Comparison of ENCODE assay signal across 9 mouse cellular contexts in genomic region chr19:6940396-6941351, GRCm38 (mm10). TPM values are rescaled to one million over a fixed set of nuclear protein-coding genes. Genes with fewer than 3 reads are reported as not detected.
DNase-seq lines count a peak whose midpoint lies in the region; ATAC-seq and TF ChIP-seq lines count a peak whose summit lies in the region.
"Had no signal": no experiment of that assay in that cellular context is flagged by ENCODE, and none has a peak within 500 bp of the region (broad histone marks: within the 10 kb centered on the region; RNA-seq: fewer than 3 reads in every experiment).

No protein-coding gene starts in this region.

- H3K27me3 ChIP-seq in embryonic facial prominence, embryonic 15.5 days: peaks cover 7% of the 10 kb centered on the region
- H3K27me3 ChIP-seq in kidney, postnatal 0 days (ENCODE audit: insufficient read depth, low read length): no peaks in the 10 kb centered on the region
- H3K27me3 ChIP-seq in neural tube, embryonic 15.5 days (replicated peaks): peaks cover 18% of the 10 kb centered on the region

- H3K4me3 ChIP-seq in embryonic facial prominence, embryonic 15.5 days (replicated peaks): peak overlapping the region; percentile 93
- H3K4me3 ChIP-seq in kidney, postnatal 0 days (replicated peaks; ENCODE audit: low read depth, low read length): peak overlapping the region; percentile 87
- H3K4me3 ChIP-seq in neural tube, embryonic 15.5 days (replicated peaks): peak overlapping the region; percentile 78

- 0 out of 2 replicates have a peak, but pooled peaks cover 6% of the 10 kb centered on the region for H3K36me3 ChIP-seq in embryonic facial prominence, embryonic 15.5 days
- no peaks in the 10 kb centered on the region for H3K36me3 ChIP-seq in kidney, postnatal 0 days (ENCODE audit: insufficient read depth, low read length)
- peaks cover 8% of the 10 kb centered on the region; the same call in 1 of the 2 replicates for H3K36me3 ChIP-seq in neural tube, embryonic 15.5 days

- H3K4me2 ChIP-seq in embryonic facial prominence, embryonic 15.5 days (replicated peaks): peak overlapping the region; percentile 98
- peak overlapping the region; percentile 99 for H3K4me2 ChIP-seq in kidney, postnatal 0 days (ENCODE audit: low read length)
- H3K4me2 ChIP-seq in neural tube, embryonic 15.5 days: peak overlapping the region; percentile 99

- WGBS in embryonic facial prominence, embryonic 15.5 days: 19% methylated on average over 29 of the region's 29 CpGs
- 23% methylated on average over 23 of the region's 29 CpGs for WGBS in kidney, postnatal 0 days
- WGBS in neural tube, embryonic 15.5 days: 23% methylated on average over 28 of the region's 29 CpGs

- no peaks in the 10 kb centered on the region for H3K9me3 ChIP-seq in embryonic facial prominence, embryonic 15.5 days (replicated peaks)
- H3K9me3 ChIP-seq in kidney, postnatal 0 days (replicated peaks; ENCODE audit: low read length): no peaks in the 10 kb centered on the region
- H3K9me3 ChIP-seq in neural tube, embryonic 15.5 days (replicated peaks): no peaks in the 10 kb centered on the region

- TF ChIP-seq CTCF in kidney, postnatal 0 days (IDR thresholded peaks at IDR 0.05; ENCODE audit: low read depth): no peak

- peaks cover 25% of the 10 kb centered on the region for H3K4me1 ChIP-seq in embryonic facial prominence, embryonic 15.5 days
- H3K4me1 ChIP-seq in kidney, postnatal 0 days (replicated peaks; ENCODE audit: insufficient read depth, low read length): peaks cover 19% of the 10 kb centered on the region
- peaks cover 56% of the 10 kb centered on the region for H3K4me1 ChIP-seq in neural tube, embryonic 15.5 days

- DNase-seq in cerebellum, adult 11 months: peak; percentile 51
- DNase-seq in cerebellum, postnatal 36 days: no peak
- DNase-seq in 416B (ENCODE audit: low read depth): peak; percentile 33
- DNase-seq in kidney, postnatal 0 days (ENCODE audit: low spot score): no peak
- no peak for DNase-seq in gastrocnemius, adult 8-10 months (ENCODE audit: low spot score in 2 of 2)
- DNase-seq in layer of hippocampus, adult 9-10 months (ENCODE audit: low spot score): no peak

- H3K9ac ChIP-seq in embryonic facial prominence, embryonic 15.5 days: peak overlapping the region; percentile 91
- H3K9ac ChIP-seq in kidney, postnatal 0 days (ENCODE audit: low read depth, low read length): peak overlapping the region; percentile 87
- H3K9ac ChIP-seq in neural tube, embryonic 15.5 days (replicated peaks): peak overlapping the region; percentile 97

- H3K27ac ChIP-seq in embryonic facial prominence, embryonic 15.5 days (replicated peaks): peak overlapping the region; percentile 97; the same call in 1 of the 2 replicates
- H3K27ac ChIP-seq in kidney, postnatal 0 days: peak overlapping the region; percentile 94
- peak overlapping the region; percentile 96 for H3K27ac ChIP-seq in neural tube, embryonic 15.5 days (replicated peaks)

- no peak for ATAC-seq in embryonic facial prominence, embryonic 15.5 days (ENCODE audit: insufficient number of reproducible peaks, low FRiP score, low TSS enrichment, low read depth)
- no peak for ATAC-seq in kidney, postnatal 0 days (replicated peaks; ENCODE audit: low FRiP score, low read depth)
- peak; percentile 16; the same call in 1 of the 2 replicates for ATAC-seq in neural tube, embryonic 15.5 days (ENCODE audit: low FRiP score)

RNA-seq across cellular contexts. Expression of gene Bad, which starts 1.0 kb away (rescaled TPM):
- 90.3 and 97.9 TPM in 2 replicates for polyA plus RNA-seq in embryonic facial prominence, embryonic 15.5 days (2015; fragmentation: Nextera tagmentation; extraction: Ambion mirVana)
- 75.8 and 76.5 TPM in 2 replicates for polyA plus RNA-seq in kidney, postnatal 0 days (2015; fragmentation: Nextera tagmentation; extraction: Ambion mirVana)
- polyA plus RNA-seq in neural tube, embryonic 15.5 days (2015; fragmentation: Nextera tagmentation; extraction: Ambion mirVana): 90.8 and 90.9 TPM in 2 replicates
- 10 to 100 TPM in 2 of 4 experiments, 1 to 10 TPM in 2; 8.2 to 11.8 (median 10.6) TPM for total RNA-seq in gastrocnemius, adult 8-10 months (2022)

RNA-seq across cellular contexts. Expression of gene Gpr137, which starts 1.6 kb away (rescaled TPM):
- polyA plus RNA-seq in embryonic facial prominence, embryonic 15.5 days (2015; fragmentation: Nextera tagmentation; extraction: Ambion mirVana): 41.8 and 42.2 TPM in 2 replicates
- 32.6 and 33.1 TPM in 2 replicates for polyA plus RNA-seq in kidney, postnatal 0 days (2015; fragmentation: Nextera tagmentation; extraction: Ambion mirVana)
- 59.8 and 72.3 TPM in 2 replicates for polyA plus RNA-seq in neural tube, embryonic 15.5 days (2015; fragmentation: Nextera tagmentation; extraction: Ambion mirVana)
- total RNA-seq in gastrocnemius, adult 8-10 months (2022): 10 to 100 TPM in 2 of 4 experiments, 1 to 10 TPM in 2; 9.1 to 10.9 (median 10.0) TPM

RNA-seq across cellular contexts. Expression of gene Kcnk4, which starts 6.4 kb away (rescaled TPM):
- 1.4 and 1.7 TPM in 2 replicates for polyA plus RNA-seq in embryonic facial prominence, embryonic 15.5 days (2015; fragmentation: Nextera tagmentation; extraction: Ambion mirVana)
- polyA plus RNA-seq in kidney, postnatal 0 days (2015; fragmentation: Nextera tagmentation; extraction: Ambion mirVana): 0.46 and 0.69 TPM in 2 replicates
- polyA plus RNA-seq in neural tube, embryonic 15.5 days (2015; fragmentation: Nextera tagmentation; extraction: Ambion mirVana): 11.8 and 13.8 TPM in 2 replicates
- not detected for total RNA-seq in gastrocnemius, adult 8-10 months (2022)
- total RNA-seq: heart, adult 18-20 months had no signal

RNA-seq across cellular contexts. Expression of gene Catsperz, which starts 15.5 kb away (rescaled TPM):
- polyA plus RNA-seq in embryonic facial prominence, embryonic 15.5 days (2015; fragmentation: Nextera tagmentation; extraction: Ambion mirVana): 4.0 and 5.1 TPM in 2 replicates
- 3.9 and 4.0 TPM in 2 replicates for polyA plus RNA-seq in kidney, postnatal 0 days (2015; fragmentation: Nextera tagmentation; extraction: Ambion mirVana)
- 6.8 TPM in 2 replicates for polyA plus RNA-seq in neural tube, embryonic 15.5 days (2015; fragmentation: Nextera tagmentation; extraction: Ambion mirVana)
- total RNA-seq in gastrocnemius, adult 8-10 months (2022): not detected
- total RNA-seq: heart, adult 18-20 months had no signal

RNA-seq across cellular contexts. Expression of gene Esrra, which starts 19.1 kb away (rescaled TPM):
- 15.2 and 16.1 TPM in 2 replicates for polyA plus RNA-seq in embryonic facial prominence, embryonic 15.5 days (2015; fragmentation: Nextera tagmentation; extraction: Ambion mirVana)
- polyA plus RNA-seq in kidney, postnatal 0 days (2015; fragmentation: Nextera tagmentation; extraction: Ambion mirVana): 22.7 and 23.0 TPM in 2 replicates
- 16.9 and 17.1 TPM in 2 replicates for polyA plus RNA-seq in neural tube, embryonic 15.5 days (2015; fragmentation: Nextera tagmentation; extraction: Ambion mirVana)
- total RNA-seq in gastrocnemius, adult 8-10 months (2022): 100 to 1,000 TPM in 1 of 4 experiments, 10 to 100 TPM in 3; 82.8 to 114 (median 93.4) TPM

Comparison
In these comparisons a context has a peak if more than half of its experiments do, and no peak if none do; other contexts are left out.
1. DNase-seq: peak in cerebellum, adult 11 months (single experiment) and 416B (single experiment); none in cerebellum, postnatal 36 days (0 of 2), kidney, postnatal 0 days (single experiment), gastrocnemius, adult 8-10 months (0 of 2) and layer of hippocampus, adult 9-10 months (single experiment).
2. Peak in every context shown above with its lines, with median percentiles within 50 percentile points of each other: H3K27ac ChIP-seq, H3K4me2 ChIP-seq, H3K4me3 ChIP-seq and H3K9ac ChIP-seq.